Mouse (Mus musculus) midbrain, embryonic 16.5 days (tissue): Measurements from ENCODE around the gene Usp34. TPM values are rescaled to one million over a fixed set of nuclear protein-coding genes. Genes with fewer than 3 reads are reported as not detected.

ENCODE experiments used
- ATAC-seq: fragments of 200-750 bp; cut with Nextera tagmentation; 2 replicates; pipeline ENCODE4 v1.8.0; 2017; ENCODE audit warnings: moderate TSS enrichment
- H3K27ac ChIP-seq: fragments of 300-500 bp; sonication (generic); 2 replicates; pipeline ENCODE4 v1.5.1; 2014; ENCODE audit warnings: mild to moderate bottlenecking, low read length, mixed read lengths
- H3K27me3 ChIP-seq: fragments of 300-500 bp; sonication (generic); 2 replicates; pipeline ENCODE4 v1.6.1; 2014; ENCODE audit warnings: low read depth, low read length, mixed read lengths; ENCODE audit not compliant: control insufficient read depth, insufficient read depth
- H3K36me3 ChIP-seq: fragments of 300-500 bp; sonication (generic); 2 replicates; pipeline ENCODE4 v1.6.1; 2014; ENCODE audit warnings: mild to moderate bottlenecking, low read length, moderate library complexity, mixed read lengths; ENCODE audit not compliant: control insufficient read depth, insufficient read depth
- H3K4me1 ChIP-seq: fragments of 300-500 bp; sonication (generic); 2 replicates; pipeline ENCODE4 v1.6.1; 2014; ENCODE audit warnings: mild to moderate bottlenecking, low read length, mixed read lengths; ENCODE audit not compliant: control insufficient read depth, insufficient read depth
- H3K4me2 ChIP-seq: fragments of 300-500 bp; sonication (generic); 2 replicates; pipeline ENCODE4 v1.6.1; 2014; ENCODE audit warnings: mild to moderate bottlenecking, low read length, mixed read lengths
- H3K4me3 ChIP-seq: fragments of 300-500 bp; sonication (generic); 2 replicates; pipeline ENCODE4 v1.5.1; 2014; ENCODE audit warnings: low read depth, mild to moderate bottlenecking, low read length, moderate library complexity, mixed read lengths
- H3K9ac ChIP-seq: fragments of 300-500 bp; sonication (generic); 2 replicates; pipeline ENCODE4 v1.6.1; 2014; ENCODE audit warnings: low read depth, low read length, mixed read lengths
- H3K9me3 ChIP-seq: fragments of 300-500 bp; sonication (generic); replicated peaks from 2 replicates; pipeline ENCODE4 v1.6.1; 2014; ENCODE audit warnings: mild to moderate bottlenecking, low read length, mixed read lengths; ENCODE audit not compliant: control insufficient read depth, poor library complexity, severe bottlenecking
- WGBS: fragments of 180-500 bp; shearing (Covaris S2); extraction: QIAGEN DNeasy Blood & Tissue Kit; methylation state at CpG from one replicate; pipeline ENCODE4 v1.1.7; 2014; 5-methylcytosine and 5-hydroxymethylcytosine counted together
- polyA plus RNA-seq: library from polyadenylated mRNA; unstranded; fragments of >200 nt; fragmentation: Nextera tagmentation; extraction: Ambion mirVana; gene quantifications from 2 replicates; pipeline ENCODE4 v1.2.1, GENCODE M21; 2015

The Usp34 gene
- polyA plus RNA-seq, 1 experiment from 2014 or later, result 32.3 TPM

DNA sequence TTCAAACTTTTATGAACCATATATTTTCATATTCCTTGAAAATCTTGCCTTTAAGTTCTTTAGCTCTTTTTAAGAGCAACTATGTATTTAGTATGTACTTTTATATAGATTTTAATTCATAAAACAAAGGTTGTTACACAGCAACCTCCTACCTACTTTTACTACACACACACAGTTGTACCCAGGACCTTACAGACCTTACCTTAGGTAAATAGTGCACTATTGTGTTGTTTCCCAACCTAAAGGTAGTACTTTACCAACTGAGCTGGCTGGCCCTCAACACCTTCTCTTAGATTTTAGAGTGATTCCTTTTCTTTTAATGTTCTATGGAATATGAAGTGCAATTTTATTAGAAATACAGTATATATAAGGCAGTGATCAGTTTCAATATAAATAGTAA, 65.8 kb downstream of the Usp34 start:
- Histone ChIP-seq H3K9ac (no peak overlapping the region), H3K4me3 (no peak overlapping the region), H3K27ac (no peak overlapping the region), H3K9me3 (no peaks in the 10 kb centered on the region), H3K4me1 (no peaks in the 10 kb centered on the region), H3K36me3 (peaks cover 8% of the 10 kb centered on the region; the same call in 1 of the 2 replicates), H3K4me2 (no peak overlapping the region), H3K27me3 (no peaks in the 10 kb centered on the region)
- no peak for ATAC-seq

DNA sequence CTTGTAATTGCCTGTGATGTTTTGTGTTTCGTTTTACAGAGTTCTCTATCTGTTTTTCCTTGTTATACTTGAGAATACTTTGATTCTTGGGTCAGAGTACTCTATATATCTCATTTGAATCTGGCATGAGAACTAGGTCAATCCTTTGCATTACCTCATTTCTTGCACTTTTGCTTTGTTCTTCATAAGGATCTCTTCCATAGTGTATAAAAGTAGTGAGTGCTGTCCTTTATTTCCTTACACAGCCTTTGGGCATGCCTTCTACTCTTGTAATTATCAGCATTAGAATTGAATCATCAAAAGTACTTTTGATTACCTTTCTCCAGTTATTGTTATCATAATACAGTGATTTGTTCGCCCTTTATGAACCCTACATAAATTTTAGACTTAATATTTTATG, 73.4 kb downstream of the Usp34 start:
- Histone ChIP-seq H3K27me3 (no peaks in the 10 kb centered on the region), H3K4me1 (no peaks in the 10 kb centered on the region), H3K4me2 (no peak overlapping the region), H3K4me3 (no peak overlapping the region), H3K27ac (no peak overlapping the region), H3K9ac (no peak overlapping the region), H3K36me3 (peaks cover 10% of the 10 kb centered on the region), H3K9me3 (no peaks in the 10 kb centered on the region)
- ATAC-seq, result no peak
- WGBS, result 96% methylated on average over 2 of the region's 2 CpGs

DNA sequence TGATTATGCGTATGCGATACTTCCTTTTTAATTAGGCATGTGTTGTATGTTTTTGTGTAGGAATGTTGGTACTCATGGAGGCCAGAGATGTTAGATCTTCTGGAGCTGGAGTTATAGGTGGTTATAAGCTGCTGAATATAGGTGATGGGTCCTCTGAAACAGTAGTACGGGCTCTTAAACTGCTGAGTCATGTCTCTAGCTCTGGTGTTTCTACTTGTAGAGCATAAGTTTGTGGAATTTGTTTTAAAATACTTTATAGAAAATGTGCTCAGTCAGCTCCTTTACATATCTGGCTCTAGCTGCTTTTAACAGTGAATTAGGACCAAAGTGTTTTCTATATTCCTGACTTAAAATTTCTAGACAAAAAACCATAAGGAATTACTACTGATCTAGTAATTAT, 73.9 kb downstream of the Usp34 start:
- 94% methylated on average over 3 of the region's 3 CpGs for WGBS
- Histone ChIP-seq H3K9ac (no peak overlapping the region), H3K27ac (no peak overlapping the region), H3K9me3 (no peaks in the 10 kb centered on the region), H3K36me3 (peaks cover 10% of the 10 kb centered on the region), H3K4me1 (no peaks in the 10 kb centered on the region), H3K4me3 (no peak overlapping the region), H3K4me2 (no peak overlapping the region), H3K27me3 (no peaks in the 10 kb centered on the region)
- ATAC-seq, result no peak

- H3K4me2 ChIP-seq, result no peak overlapping the region
- ATAC-seq, result no peak
- H3K27ac ChIP-seq, result no peak overlapping the region
- peaks cover 10% of the 10 kb centered on the region for H3K36me3 ChIP-seq
- no peak overlapping the region for H3K9ac ChIP-seq
- 76% methylated on average over 1 of the region's 1 CpGs for WGBS
- H3K27me3 ChIP-seq, result no peaks in the 10 kb centered on the region
- no peaks in the 10 kb centered on the region for H3K4me1 ChIP-seq
- no peaks in the 10 kb centered on the region for H3K9me3 ChIP-seq
- no peak overlapping the region for H3K4me3 ChIP-seq
Measured at GRCm38 (mm10) chr11:23382787-23383186, 76.1 kb downstream of the Usp34 start.

GRCm38 (mm10) chr11:23389649-23390048, 83.0 kb downstream of the Usp34 start:
- Histone ChIP-seq H3K4me2 (no peak overlapping the region), H3K9ac (no peak overlapping the region), H3K27ac (no peak overlapping the region), H3K4me3 (no peak overlapping the region), H3K36me3 (peaks cover 13% of the 10 kb centered on the region), H3K4me1 (no peaks in the 10 kb centered on the region), H3K9me3 (no peaks in the 10 kb centered on the region), H3K27me3 (no peaks in the 10 kb centered on the region)
- 89% methylated on average over 1 of the region's 1 CpGs for WGBS
- ATAC-seq, result no peak

DNA sequence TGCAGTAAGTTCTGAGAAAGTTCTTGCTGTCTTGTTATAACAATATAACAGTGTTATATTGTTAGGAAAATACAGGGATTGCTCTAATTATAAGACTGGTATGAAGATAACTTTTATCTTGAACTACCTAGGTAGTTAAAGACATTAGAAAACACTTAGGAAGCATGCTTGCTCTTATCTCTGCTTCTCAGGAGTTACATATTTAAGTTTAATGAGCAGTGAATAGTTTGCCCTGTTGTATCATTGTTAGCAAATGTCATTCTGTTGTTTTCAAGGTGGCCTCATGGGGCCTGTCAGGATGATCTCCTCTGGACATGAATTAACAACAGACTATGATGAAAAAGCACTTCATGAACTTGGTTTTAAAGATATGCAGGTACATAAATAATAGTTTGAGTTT, 85.9 kb downstream of the Usp34 start:
- Histone ChIP-seq H3K9me3 (no peaks in the 10 kb centered on the region), H3K4me1 (no peaks in the 10 kb centered on the region), H3K27ac (no peak overlapping the region), H3K4me3 (no peak overlapping the region), H3K27me3 (no peaks in the 10 kb centered on the region), H3K9ac (no peak overlapping the region), H3K36me3 (peaks cover 23% of the 10 kb centered on the region), H3K4me2 (no peak overlapping the region)
- no peak for ATAC-seq

DNA sequence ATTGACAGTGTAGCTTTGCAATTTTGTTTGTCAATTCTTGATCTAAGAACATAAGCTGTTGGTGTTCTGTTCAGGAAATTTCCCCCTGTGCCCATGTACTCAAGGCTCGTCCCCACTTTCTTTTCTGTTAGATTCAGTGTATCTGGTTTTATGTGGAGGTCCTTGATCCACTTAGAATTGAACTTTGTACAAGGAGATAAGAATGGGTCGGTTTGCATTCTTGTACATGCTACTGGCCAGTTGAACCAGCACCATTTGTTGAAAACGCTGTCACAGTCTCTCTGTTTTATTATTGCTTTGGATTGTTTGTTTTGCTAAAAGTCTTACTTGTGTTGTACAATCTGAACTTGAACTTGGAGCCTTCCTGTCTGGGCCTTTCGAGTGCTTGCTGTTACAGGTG, 89.9 kb downstream of the Usp34 start:
- H3K36me3 ChIP-seq, result peaks cover 24% of the 10 kb centered on the region
- ATAC-seq, result no peak

DNA sequence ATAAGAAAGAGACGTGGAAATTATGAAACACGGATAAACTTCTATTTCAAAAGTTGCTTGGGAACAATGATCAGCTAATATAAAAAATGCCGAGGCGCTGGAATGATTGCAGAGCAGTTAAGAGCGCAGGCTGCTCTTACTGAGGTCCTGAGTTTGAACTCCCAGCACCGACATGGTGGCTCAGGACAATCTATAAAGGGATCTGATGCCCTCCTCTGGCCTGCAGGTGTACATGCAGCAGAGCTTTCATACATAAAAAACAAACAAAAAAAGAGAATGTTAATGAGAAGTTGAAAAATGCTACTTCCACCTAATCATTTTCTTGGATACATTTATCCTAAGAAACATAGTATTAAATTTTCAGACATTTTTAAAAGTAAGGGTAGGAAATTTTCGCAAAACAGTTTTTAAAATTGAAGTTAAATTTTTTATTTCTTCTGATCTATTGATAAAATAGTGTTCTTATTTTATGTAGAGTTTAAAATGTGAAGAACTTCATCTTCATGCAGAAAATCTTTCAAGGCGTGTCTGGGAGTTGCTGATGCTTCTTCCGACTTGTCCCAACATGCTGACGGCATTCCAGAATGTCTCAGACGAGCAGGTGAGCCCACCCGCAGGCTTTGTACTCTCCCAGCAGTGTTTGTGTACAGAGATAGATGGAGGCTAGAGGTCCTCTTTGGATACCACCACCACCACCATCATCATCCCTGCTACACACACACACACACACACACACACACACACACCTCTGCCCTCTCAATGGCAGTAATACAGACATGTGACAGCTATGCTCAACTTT, 94.5 kb downstream of the Usp34 start:
- no peak overlapping the region for H3K27ac ChIP-seq
- H3K36me3 ChIP-seq, result peaks cover 20% of the 10 kb centered on the region
- no peak for ATAC-seq
- no peaks in the 10 kb centered on the region for H3K9me3 ChIP-seq
- WGBS, result 90% methylated on average over 12 of the region's 12 CpGs
- H3K9ac ChIP-seq, result no peak overlapping the region
- H3K4me2 ChIP-seq, result no peak overlapping the region
- no peaks in the 10 kb centered on the region for H3K27me3 ChIP-seq
- H3K4me3 ChIP-seq, result no peak overlapping the region
- no peaks in the 10 kb centered on the region for H3K4me1 ChIP-seq

More for the DNA sequence above, 89.9 kb downstream of the Usp34 start:
- Histone ChIP-seq H3K4me1 (no peaks in the 10 kb centered on the region), H3K9ac (no peak overlapping the region), H3K27me3 (no peaks in the 10 kb centered on the region), H3K9me3 (no peaks in the 10 kb centered on the region), H3K4me2 (no peak overlapping the region), H3K27ac (no peak overlapping the region), H3K4me3 (no peak overlapping the region)
- WGBS, result 92% methylated on average over 4 of the region's 4 CpGs

DNA sequence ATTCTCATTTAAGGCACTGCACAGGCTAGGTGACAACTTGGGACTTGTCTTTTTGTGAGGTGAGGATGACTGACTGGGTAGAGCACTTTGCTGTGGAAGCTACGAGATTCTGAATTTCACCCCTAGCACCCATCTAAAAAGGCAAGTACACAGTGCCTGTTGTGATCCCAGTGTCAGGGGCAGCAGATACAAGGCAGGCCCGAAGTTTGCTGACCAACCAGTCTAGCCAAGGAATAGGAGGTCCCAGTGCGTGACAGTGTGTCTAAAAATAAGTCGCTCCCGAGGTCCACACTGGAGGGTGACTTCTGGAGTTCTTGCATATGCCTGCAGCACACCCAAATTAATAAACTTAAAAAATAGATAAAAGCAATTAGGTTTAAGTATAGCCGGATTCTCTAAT, 121.6 kb downstream of the Usp34 start:
- Histone ChIP-seq H3K4me2 (no peak overlapping the region), H3K27me3 (no peaks in the 10 kb centered on the region), H3K9me3 (no peaks in the 10 kb centered on the region), H3K4me3 (no peak overlapping the region), H3K27ac (no peak overlapping the region), H3K9ac (no peak overlapping the region), H3K4me1 (no peaks in the 10 kb centered on the region), H3K36me3 (peaks cover 19% of the 10 kb centered on the region)
- ATAC-seq, result no peak
- WGBS, result 95% methylated on average over 6 of the region's 6 CpGs
